Mouse (Mus musculus) heart, adult 2 months (tissue): Measurements from ENCODE around the gene Hmbs. TPM values are rescaled to one million over a fixed set of nuclear protein-coding genes. Genes with fewer than 3 reads are reported as not detected.

Experiments used
- DNase-seq, 2 experiments: peaks; one replicate each; pipeline ENCODE4 v3.0.0; 2021
- H3K27ac ChIP-seq: fragments of 200-600 bp; 2 replicates; pipeline ENCODE4 v1.8.1; 2022
- H3K27me3 ChIP-seq: fragments of 200-500 bp; 2 replicates; pipeline ENCODE4 v1.6.1; 2012; ENCODE audit warnings: mild to moderate bottlenecking, low read length, inconsistent platforms, mixed read lengths; ENCODE audit not compliant: control insufficient read depth, insufficient read depth
- H3K36me3 ChIP-seq: fragments of 200-500 bp; 2 replicates; pipeline ENCODE4 v1.6.1; 2012; ENCODE audit warnings: low read length, inconsistent platforms; ENCODE audit not compliant: control insufficient read depth, insufficient read depth
- H3K4me1 ChIP-seq: fragments of 200-500 bp; 2 replicates; pipeline ENCODE4 v1.6.1; 2011; ENCODE audit warnings: low read length; ENCODE audit not compliant: control insufficient read depth, insufficient read depth
- H3K4me3 ChIP-seq: fragments of 200-600 bp; 2 replicates; pipeline ENCODE4 v1.8.1; 2022
- H3K79me2 ChIP-seq: fragments of 200-500 bp; replicated peaks from 2 replicates; pipeline ENCODE4 v1.6.1; 2012; ENCODE audit warnings: mild to moderate bottlenecking, inconsistent platforms, low read length, moderate library complexity, mixed read lengths; ENCODE audit not compliant: control insufficient read depth, insufficient read depth
- H3K9ac ChIP-seq: fragments of 200-500 bp; 2 replicates; pipeline ENCODE4 v1.6.1; 2012; ENCODE audit warnings: low read depth, mild to moderate bottlenecking, control low read depth, inconsistent platforms, low read length, mixed read lengths
- CTCF ChIP-seq: fragments of 200-600 bp; IDR thresholded peaks from 2 replicates; pipeline ENCODE4 v1.8.1; 2022; ENCODE audit warnings: antibody characterized with exemption, mild to moderate bottlenecking, moderate library complexity
- EP300 ChIP-seq: fragments of 200-500 bp; IDR thresholded peaks from 2 replicates; pipeline ENCODE4 v1.6.1; 2011; ENCODE audit warnings: low read depth, low read length, control low read depth; ENCODE audit not compliant: insufficient read depth
- POLR2A ChIP-seq: fragments of 200-500 bp; IDR thresholded peaks from 2 replicates; pipeline ENCODE4 v1.6.1; 2011; ENCODE audit warnings: mild to moderate bottlenecking, low read depth, low read length, control low read depth; ENCODE audit not compliant: insufficient read depth
- WGBS: fragments of 180-500 bp; shearing (Covaris S2); methylation state at CpG from one replicate; pipeline ENCODE4 v1.1.7; 2018; 5-methylcytosine and 5-hydroxymethylcytosine counted together
- intact Hi-C: fragments of 180-260 bp; cut with DNase I; formaldehyde crosslinking; loops from one replicate; pipeline ENCODE4 v1.15.1; 2025
- polyA plus RNA-seq: library from polyadenylated mRNA; depleted of rRNA; stranded (reverse); fragments of >200 nt; gene quantifications from 2 replicates; pipeline ENCODE4 v1.2.3, GENCODE M21; 2012
- total RNA-seq, 2 experiments: library from RNA; stranded (reverse); gene quantifications; 2 replicates each; pipeline ENCODE4 v1.2.3; 2021

Gene Hmbs
- total and polyA plus RNA-seq, 3 experiments, result 37.8 to 49.3 (median 39.8) TPM

GRCm38 (mm10) chr9:44361190-44361917 is 17.3 kb upstream of the Hmbs start, which contains the start of gene Vps11:
TSS of gene Vps11 (minus strand) at chr9:44361670.
- Histone ChIP-seq H3K36me3 (no peaks in the 10 kb centered on the region), H3K27me3 (no peaks in the 10 kb centered on the region), H3K79me2 (no peaks in the 10 kb centered on the region), H3K4me1 (no peaks in the 10 kb centered on the region), H3K4me3 (peak within 1 kb of the TSS; percentile 84), H3K27ac (peak within 1 kb of the TSS; percentile 87), H3K9ac (peak within 1 kb of the TSS; percentile 86)
- peak; percentile 94 to 95 for DNase-seq
- under 1% methylated on average over 44 of the region's 44 CpGs for WGBS
- intact Hi-C loops, result no loop called here
- TF ChIP-seq POLR2A (peak; percentile 98), EP300 (peak; percentile 91), CTCF (peak; percentile 31; the same call in 1 of the 2 replicates)

- no peak for DNase-seq
- Histone ChIP-seq H3K79me2 (no peaks in the 10 kb centered on the region), H3K27ac (no peak overlapping the region), H3K27me3 (no peaks in the 10 kb centered on the region), H3K4me1 (no peaks in the 10 kb centered on the region), H3K36me3 (no peaks in the 10 kb centered on the region), H3K4me3 (no peak overlapping the region), H3K9ac (no peak overlapping the region)
- intact Hi-C loops, result loop anchor here (1.0 to 5.0 kb wide), 2 partner anchors 65 to 230 kb away; no protein-coding TSS in a partner anchor
- WGBS, result 76% methylated on average over 4 of the region's 4 CpGs
- TF ChIP-seq POLR2A (no peak), CTCF (peak; percentile 74)
Observed at GRCm38 (mm10) chr9:44357207-44357606, 13.2 kb upstream of the Hmbs start.

GRCm38 (mm10) chr9:44353142-44353541 is 9.1 kb upstream of the Hmbs start:
- Histone ChIP-seq H3K4me3 (no peak overlapping the region), H3K9ac (no peak overlapping the region), H3K27ac (no peak overlapping the region), H3K79me2 (no peaks in the 10 kb centered on the region), H3K36me3 (no peaks in the 10 kb centered on the region), H3K4me1 (no peaks in the 10 kb centered on the region), H3K27me3 (no peaks in the 10 kb centered on the region)
- intact Hi-C loops, result no loop called here
- 83% methylated on average over 6 of the region's 6 CpGs for WGBS
- no peak for TF ChIP-seq EP300
- no peak for DNase-seq

GRCm38 (mm10) chr9:44352337-44352736 is 8.3 kb upstream of the Hmbs start:
- H3K36me3 ChIP-seq, result no peaks in the 10 kb centered on the region
- no peaks in the 10 kb centered on the region for H3K27me3 ChIP-seq
- H3K4me1 ChIP-seq, result no peaks in the 10 kb centered on the region
- H3K4me3 ChIP-seq, result no peak overlapping the region
- intact Hi-C loops, result no loop called here
- WGBS, result 88% methylated on average over 10 of the region's 10 CpGs
- DNase-seq, result no peak
- no peak overlapping the region for H3K9ac ChIP-seq
- no peak for TF ChIP-seq POLR2A
- no peak for TF ChIP-seq CTCF
- no peak for TF ChIP-seq EP300
- no peak overlapping the region for H3K27ac ChIP-seq
- H3K79me2 ChIP-seq, result no peaks in the 10 kb centered on the region

GRCm38 (mm10) chr9:44351396-44351795 is 7.4 kb upstream of the Hmbs start:
- Histone ChIP-seq H3K4me1 (no peaks in the 10 kb centered on the region), H3K36me3 (no peaks in the 10 kb centered on the region), H3K4me3 (no peak overlapping the region), H3K9ac (no peak overlapping the region), H3K79me2 (no peaks in the 10 kb centered on the region), H3K27ac (no peak overlapping the region), H3K27me3 (no peaks in the 10 kb centered on the region)
- no peak for TF ChIP-seq CTCF
- TF ChIP-seq EP300, result no peak
- TF ChIP-seq POLR2A, result no peak
- DNase-seq, result no peak
- intact Hi-C loops, result no loop called here
- WGBS, result 95% methylated on average over 4 of the region's 4 CpGs

GRCm38 (mm10) chr9:44348546-44348945 is 4.5 kb upstream of the Hmbs start:
- TF ChIP-seq POLR2A (no peak), CTCF (peak; percentile 30)
- WGBS, result 99% methylated on average over 4 of the region's 4 CpGs
- Histone ChIP-seq H3K27ac (no peak overlapping the region), H3K36me3 (no peaks in the 10 kb centered on the region), H3K9ac (no peak overlapping the region), H3K4me3 (no peak overlapping the region), H3K79me2 (no peaks in the 10 kb centered on the region), H3K27me3 (no peaks in the 10 kb centered on the region), H3K4me1 (no peaks in the 10 kb centered on the region)
- intact Hi-C loops, result no loop called here
- no peak for DNase-seq
